Mouse (Mus musculus) cerebellum, postnatal 4 days (tissue): ENCODE results near the gene Ccdc7a.

Experiments
- DNase-seq, 2 experiments: peaks; one replicate each; pipeline ENCODE4 v3.0.0; 2022; ENCODE audit warnings: low spot score in 2 of 2, mixed read lengths in 1 of 2

Ccdc7a gene

GRCm38 (mm10) chr8:128686429-128686990 lies 378.8 kb downstream of the Ccdc7a start:
- no peak for DNase-seq

- DNase-seq, result peak; percentile 93 to 98
These were observed 379.5 kb downstream of the Ccdc7a start, which contains the start of gene Itgb1 for GRCm38 (mm10) chr8:128685507-128686428. TSS of gene Itgb1 (plus strand) at chr8:128685654.

GRCm38 (mm10) chr8:128684609-128685506 lies 380.5 kb downstream of the Ccdc7a start:
- DNase-seq, result no peak
